In genomic region chr7:117559051-117559450, GRCm38 (mm10) we compare ENCODE assay signal across 32 mouse cellular contexts.
DNase-seq lines count a peak whose midpoint lies in the region; ATAC-seq and TF ChIP-seq lines count a peak whose summit lies in the region.
"Had no signal": no experiment of that assay in that cellular context is flagged by ENCODE, and none has a peak within 500 bp of the region (broad histone marks: within the 10 kb centered on the region; RNA-seq: fewer than 3 reads in every experiment).

No protein-coding gene starts in this region.

- WGBS in midbrain, embryonic 11.5 days: 83% methylated on average over 3 of the region's 3 CpGs
- WGBS in midbrain, embryonic 13.5 days: 77% methylated on average over 3 of the region's 3 CpGs
- WGBS in thymus, adult 2 months: 9% methylated on average over 3 of the region's 3 CpGs
- WGBS in stomach, postnatal 0 days: 71% methylated on average over 3 of the region's 3 CpGs

- H3K4me1 ChIP-seq in midbrain, embryonic 11.5 days (ENCODE audit: control insufficient read depth, insufficient read depth, low read length): 0 out of 2 replicates have a peak, but pooled peaks cover 2% of the 10 kb centered on the region
- peaks cover 11% of the 10 kb centered on the region for H3K4me1 ChIP-seq in midbrain, embryonic 13.5 days (replicated peaks)
- 0 out of 2 replicates have a peak, but pooled peaks cover 2% of the 10 kb centered on the region for H3K4me1 ChIP-seq in thymus, adult 2 months (replicated peaks; ENCODE audit: control insufficient read depth, insufficient read depth, low read length)
- no peaks in the 10 kb centered on the region for H3K4me1 ChIP-seq in stomach, postnatal 0 days (replicated peaks; ENCODE audit: control insufficient read depth, insufficient read depth)
- H3K4me1 ChIP-seq: liver, embryonic 15.5 days; megakaryocyte, embryonic 14.5 days had no signal

- no peaks in the 10 kb centered on the region for H3K36me3 ChIP-seq in midbrain, embryonic 11.5 days (ENCODE audit: control insufficient read depth, insufficient read depth, low read length)
- no peaks in the 10 kb centered on the region for H3K36me3 ChIP-seq in midbrain, embryonic 13.5 days
- no peaks in the 10 kb centered on the region for H3K36me3 ChIP-seq in thymus, adult 2 months (ENCODE audit: control insufficient read depth, insufficient read depth, low read length)
- H3K36me3 ChIP-seq in stomach, postnatal 0 days (ENCODE audit: control insufficient read depth, insufficient read depth, low read length): no peaks in the 10 kb centered on the region
- H3K36me3 ChIP-seq: embryonic facial prominence, embryonic 12.5 days; heart, embryonic 12.5 days; hindbrain, embryonic 13.5 days; kidney, embryonic 15.5 days; liver, embryonic 15.5 days; lung, embryonic 15.5 days had no signal

- H3K9me3 ChIP-seq in midbrain, embryonic 11.5 days (ENCODE audit: control insufficient read depth, low read length): no peaks in the 10 kb centered on the region
- H3K9me3 ChIP-seq in midbrain, embryonic 13.5 days: no peaks in the 10 kb centered on the region
- no peaks in the 10 kb centered on the region for H3K9me3 ChIP-seq in stomach, postnatal 0 days (ENCODE audit: control insufficient read depth, low read length)
- H3K9me3 ChIP-seq: embryonic facial prominence, embryonic 12.5 days; heart, embryonic 12.5 days; hindbrain, embryonic 13.5 days; kidney, embryonic 15.5 days; liver, embryonic 15.5 days; lung, embryonic 15.5 days; megakaryocyte, embryonic 14.5 days had no signal

- no peak for TF ChIP-seq POLR2A in thymus, adult 2 months (IDR thresholded peaks at IDR 0.05; ENCODE audit: control insufficient read depth, extremely low read depth, insufficient read depth, low read length, poor library complexity)

- H3K27ac ChIP-seq in midbrain, embryonic 11.5 days (ENCODE audit: low read depth, low read length): no peak overlapping the region
- no peak overlapping the region for H3K27ac ChIP-seq in midbrain, embryonic 13.5 days
- no peak overlapping the region for H3K27ac ChIP-seq in thymus, adult 2 months (ENCODE audit: control insufficient read depth, insufficient read depth, low read length)
- H3K27ac ChIP-seq in stomach, postnatal 0 days (replicated peaks): no peak overlapping the region
- H3K27ac ChIP-seq: embryonic facial prominence, embryonic 12.5 days; gastrocnemius, adult 2 months; hindbrain, embryonic 13.5 days; kidney, embryonic 15.5 days; layer of hippocampus, adult 2 months; liver, embryonic 15.5 days; lung, embryonic 15.5 days had no signal

- H3K27me3 ChIP-seq in midbrain, embryonic 11.5 days (ENCODE audit: control insufficient read depth, insufficient read depth, low read length): peaks cover 3% of the 10 kb centered on the region; the same call in 1 of the 2 replicates
- H3K27me3 ChIP-seq in midbrain, embryonic 13.5 days: peaks cover 75% of the 10 kb centered on the region
- H3K27me3 ChIP-seq in thymus, adult 2 months (ENCODE audit: control insufficient read depth, insufficient read depth, low read length): no peaks in the 10 kb centered on the region
- H3K27me3 ChIP-seq in stomach, postnatal 0 days (ENCODE audit: control insufficient read depth, insufficient read depth, low read length): no peaks in the 10 kb centered on the region
- H3K27me3 ChIP-seq: embryonic facial prominence, embryonic 12.5 days; heart, embryonic 12.5 days; kidney, embryonic 15.5 days; liver, embryonic 15.5 days; lung, embryonic 15.5 days had no signal

- H3K9ac ChIP-seq in midbrain, embryonic 11.5 days (ENCODE audit: low read length): no peak overlapping the region
- no peak overlapping the region for H3K9ac ChIP-seq in midbrain, embryonic 13.5 days (replicated peaks)
- H3K9ac ChIP-seq in stomach, postnatal 0 days (ENCODE audit: low read length): no peak overlapping the region
- H3K9ac ChIP-seq: embryonic facial prominence, embryonic 12.5 days; heart, embryonic 12.5 days; hindbrain, embryonic 13.5 days; kidney, embryonic 15.5 days; liver, embryonic 15.5 days; lung, embryonic 15.5 days had no signal

- no peak for TF ChIP-seq EP300 in stomach, postnatal 0 days (optimal IDR thresholded peaks at IDR 0.05)

- H3K4me2 ChIP-seq in midbrain, embryonic 11.5 days: no peak overlapping the region
- no peak overlapping the region for H3K4me2 ChIP-seq in midbrain, embryonic 13.5 days (replicated peaks)
- H3K4me2 ChIP-seq in stomach, postnatal 0 days (replicated peaks; ENCODE audit: low read depth): no peak overlapping the region
- H3K4me2 ChIP-seq: embryonic facial prominence, embryonic 12.5 days; heart, embryonic 12.5 days; hindbrain, embryonic 13.5 days; kidney, embryonic 15.5 days; liver, embryonic 15.5 days; lung, embryonic 15.5 days had no signal

- TF ChIP-seq CTCF in thymus, adult 2 months (IDR thresholded peaks at IDR 0.05; ENCODE audit: borderline replicate concordance, control insufficient read depth, extremely low read depth, insufficient read depth, low read length, poor library complexity): no peak
- no peak for TF ChIP-seq CTCF in stomach, postnatal 0 days (IDR thresholded peaks at IDR 0.05; ENCODE audit: low read depth)

- DNase-seq in midbrain, embryonic 11.5 days (ENCODE audit: low spot score, missing footprints): peak; percentile 66
- peak; percentile 39 for DNase-seq in thymus, adult 2 months
- peak; percentile 36 to 49 for DNase-seq in thymus, postnatal 36 days
- no peak for DNase-seq in urinary bladder, adult 18-20 months (ENCODE audit: low spot score in 2 of 2)
- DNase-seq in neural tube, embryonic 10.5 days (ENCODE audit: extremely low spot score, low spot score): no peak
- DNase-seq in stomach, postnatal 0 days (ENCODE audit: low spot score): no peak
- DNase-seq: adrenal gland, adult 2 months; adrenal gland, postnatal 36 days; cerebellum, adult 8-10 months; cerebellum, postnatal 25 days; embryo, embryonic 11 days; gastrocnemius, adult 2 months; gastrocnemius, postnatal 36 days; heart, adult 18-20 months; heart, postnatal 4 days; kidney, adult 18-20 months; kidney, postnatal 36 days; left cerebral cortex, postnatal 4 days; midbrain, embryonic 14.5 days had no signal

- no peak overlapping the region for H3K4me3 ChIP-seq in midbrain, embryonic 11.5 days (ENCODE audit: low read depth, low read length)
- no peak overlapping the region for H3K4me3 ChIP-seq in midbrain, embryonic 13.5 days (replicated peaks)
- H3K4me3 ChIP-seq in thymus, adult 2 months (ENCODE audit: control insufficient read depth, insufficient read depth, low read length): no peak overlapping the region
- no peak overlapping the region for H3K4me3 ChIP-seq in stomach, postnatal 0 days (ENCODE audit: low read depth, low read length)
- H3K4me3 ChIP-seq: embryonic facial prominence, embryonic 12.5 days; gastrocnemius, adult 2 months; heart, embryonic 12.5 days; hindbrain, embryonic 13.5 days; kidney, embryonic 15.5 days; layer of hippocampus, adult 2 months; liver, embryonic 15.5 days; lung, embryonic 15.5 days; megakaryocyte, embryonic 14.5 days had no signal

- no peak for ATAC-seq in midbrain, embryonic 11.5 days (ENCODE audit: low FRiP score)
- no peak for ATAC-seq in midbrain, embryonic 13.5 days
- ATAC-seq in megakaryocyte progenitor cell, adult 5-6 weeks (replicated peaks; ENCODE audit: poor library complexity): 0 out of 2 replicates have a peak, but pooled peaks have one; percentile 20
- ATAC-seq in stomach, postnatal 0 days (ENCODE audit: low FRiP score, low TSS enrichment): no peak
- ATAC-seq: activated CD4-positive, CD25-positive, alpha-beta regulatory T cell, adult 4 months; forebrain, embryonic 16.5 days; inflammation-experienced regulatory T-cells, adult 6 months had no signal

Comparison
In these comparisons a context has a peak if more than half of its experiments do, and no peak if none do; other contexts are left out.
1. DNase-seq: peak in midbrain, embryonic 11.5 days (single experiment), thymus, adult 2 months (single experiment) and thymus, postnatal 36 days (2 of 2); none in urinary bladder, adult 18-20 months (0 of 2), neural tube, embryonic 10.5 days (single experiment) and stomach, postnatal 0 days (single experiment).